Comparison of ENCODE assay signal across 15 mouse cellular contexts in genomic region chr11:113334444-113334881, GRCm38 (mm10).
DNase-seq lines count a peak whose midpoint lies in the region; ATAC-seq and TF ChIP-seq lines count a peak whose summit lies in the region.
"Had no signal": no experiment of that assay in that cellular context is flagged by ENCODE, and none has a peak within 500 bp of the region (broad histone marks: within the 10 kb centered on the region; RNA-seq: fewer than 3 reads in every experiment).

No protein-coding gene starts in this region.

- peak; percentile 30; the same call in 1 of the 2 replicates for ATAC-seq in kidney, embryonic 15.5 days (replicated peaks; ENCODE audit: low FRiP score)
- ATAC-seq in erythroid progenitor cell, adult 5-6 weeks (replicated peaks; ENCODE audit: low FRiP score, poor library complexity, severe bottlenecking): no peak
- ATAC-seq in hindbrain, embryonic 12.5 days (ENCODE audit: low FRiP score): no peak
- ATAC-seq: liver, postnatal 0 days had no signal

- 0 out of 2 replicates have a peak, but pooled peaks cover 2% of the 10 kb centered on the region for H3K9me3 ChIP-seq in kidney, embryonic 15.5 days (replicated peaks)
- H3K9me3 ChIP-seq in hindbrain, embryonic 12.5 days (replicated peaks): 0 out of 2 replicates have a peak, but pooled peaks cover 4% of the 10 kb centered on the region

- TF ChIP-seq POLR2A in bone marrow macrophage, adult 2 months (IDR thresholded peaks at IDR 0.05; ENCODE audit: borderline replicate concordance, low read depth, low read length): no peak

- H3K4me2 ChIP-seq in kidney, embryonic 15.5 days: no peak overlapping the region
- no peak overlapping the region for H3K4me2 ChIP-seq in hindbrain, embryonic 12.5 days (replicated peaks)

- no peak for TF ChIP-seq CTCF in bone marrow macrophage, adult 2 months (IDR thresholded peaks at IDR 0.05; ENCODE audit: low read depth, low read length)

- H3K36me3 ChIP-seq in kidney, embryonic 15.5 days: no peaks in the 10 kb centered on the region
- no peaks in the 10 kb centered on the region for H3K36me3 ChIP-seq in hindbrain, embryonic 12.5 days

- 38% methylated on average over 5 of the region's 5 CpGs for WGBS in kidney, embryonic 15.5 days
- WGBS in hindbrain, embryonic 12.5 days: 53% methylated on average over 5 of the region's 5 CpGs

- no peak overlapping the region for H3K27ac ChIP-seq in kidney, embryonic 15.5 days
- peak overlapping the region; percentile 42 for H3K27ac ChIP-seq in bone marrow macrophage, adult 2 months (ENCODE audit: insufficient read depth, low read depth, low read length)
- no peak overlapping the region for H3K27ac ChIP-seq in hindbrain, embryonic 12.5 days

- H3K4me3 ChIP-seq in kidney, embryonic 15.5 days (replicated peaks): no peak overlapping the region
- H3K4me3 ChIP-seq in bone marrow macrophage, adult 2 months (ENCODE audit: insufficient read depth, low read length): no peak overlapping the region
- no peak overlapping the region for H3K4me3 ChIP-seq in hindbrain, embryonic 12.5 days
- H3K4me3 ChIP-seq: erythroblast, embryonic 14.5 days had no signal

- H3K9ac ChIP-seq in kidney, embryonic 15.5 days: no peak overlapping the region
- H3K9ac ChIP-seq in hindbrain, embryonic 12.5 days: no peak overlapping the region
- H3K9ac ChIP-seq: liver, postnatal 0 days had no signal

- no peaks in the 10 kb centered on the region for H3K27me3 ChIP-seq in kidney, embryonic 15.5 days
- H3K27me3 ChIP-seq in hindbrain, embryonic 12.5 days: no peaks in the 10 kb centered on the region

- DNase-seq in kidney, adult 11 months: no peak
- peak; percentile 18 for DNase-seq in MEL-GATA-1-ER (ENCODE audit: extremely low read depth, low read depth)
- peak; percentile 48 for DNase-seq in lung, postnatal 25 days (ENCODE audit: low spot score)
- no peak for DNase-seq in right cerebral cortex, adult 2 months (ENCODE audit: low spot score in 2 of 2)
- DNase-seq: adrenal gland, postnatal 25 days; cerebellum, adult 2 months; gastrocnemius, postnatal 36 days; heart, postnatal 36 days; liver, postnatal 0 days; thymus, postnatal 36 days had no signal

- peaks cover 14% of the 10 kb centered on the region for H3K4me1 ChIP-seq in kidney, embryonic 15.5 days
- H3K4me1 ChIP-seq in bone marrow macrophage, adult 2 months (ENCODE audit: control insufficient read depth, insufficient read depth, low read length): peaks cover 12% of the 10 kb centered on the region
- peaks cover 24% of the 10 kb centered on the region for H3K4me1 ChIP-seq in hindbrain, embryonic 12.5 days

Comparison
In these comparisons a context has a peak if more than half of its experiments do, and no peak if none do; other contexts are left out.
1. DNase-seq: peak in MEL-GATA-1-ER (single experiment) and lung, postnatal 25 days (single experiment); none in kidney, adult 11 months (single experiment) and right cerebral cortex, adult 2 months (0 of 2).